Mouse (Mus musculus) megakaryocyte, embryonic 14.5 days (primary cell): ENCODE results near the gene Gm973.

Experiments used
- FLI1 ChIP-seq: IDR thresholded peaks from 2 replicates; pipeline ENCODE4 v1.6.1; 2012; ENCODE audit warnings: low read length, inconsistent platforms, mixed read lengths
- GATA1 ChIP-seq: IDR thresholded peaks from 3 replicates; pipeline ENCODE4 v1.6.1; 2012; ENCODE audit warnings: mixed read lengths, low read length, inconsistent platforms, borderline replicate concordance

DNA sequence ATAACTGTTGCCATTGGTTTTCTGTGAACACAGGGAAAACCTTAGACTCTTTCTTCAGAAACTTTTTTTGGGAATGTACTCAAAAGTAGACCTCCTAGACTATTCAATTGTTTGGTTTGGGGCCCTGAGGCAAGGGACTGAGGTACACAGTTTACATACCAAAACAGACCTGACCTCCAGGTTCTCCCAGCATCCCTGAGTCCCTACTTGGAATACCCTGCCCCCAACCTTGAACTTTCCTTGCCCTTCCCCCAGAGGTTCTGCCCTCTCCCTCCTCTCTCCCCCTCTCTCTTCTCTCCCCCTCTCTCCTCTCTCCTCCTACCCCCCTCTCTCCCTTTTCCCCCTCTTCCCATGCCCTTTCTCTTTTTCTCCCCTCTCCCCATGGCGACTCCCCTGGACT lies 6.4 kb downstream of the Gm973 start:
- TF ChIP-seq GATA1: no peak
- TF ChIP-seq FLI1: no peak
